Mouse (Mus musculus): Measurements from ENCODE around the gene Magt1.

- TF ChIP-seq CTCF (IDR thresholded peaks at IDR 0.05; ENCODE audit: insufficient read depth, low read length) = no peak
- no peak for TF ChIP-seq POLR2A (IDR thresholded peaks at IDR 0.05; ENCODE audit: borderline replicate concordance, extremely low read depth, low read depth, low read length)
Measured at GRCm38 (mm10) chrX:105946357-105946756, 65.3 kb downstream of the Magt1 start.
